Mouse (Mus musculus): Measurements from ENCODE around the gene Tuba1a. TPM values are rescaled to one million over a fixed set of nuclear protein-coding genes. Genes with fewer than 3 reads are reported as not detected.
"Not testable (repeated sequence)": the region's sequence is repeated elsewhere in the genome, so short reads cannot be mapped to it uniquely, and the experiment has no call there.

The Tuba1a gene
- polyA plus RNA-seq, 1 experiment from 2014 or later = 16,831 TPM

DNA sequence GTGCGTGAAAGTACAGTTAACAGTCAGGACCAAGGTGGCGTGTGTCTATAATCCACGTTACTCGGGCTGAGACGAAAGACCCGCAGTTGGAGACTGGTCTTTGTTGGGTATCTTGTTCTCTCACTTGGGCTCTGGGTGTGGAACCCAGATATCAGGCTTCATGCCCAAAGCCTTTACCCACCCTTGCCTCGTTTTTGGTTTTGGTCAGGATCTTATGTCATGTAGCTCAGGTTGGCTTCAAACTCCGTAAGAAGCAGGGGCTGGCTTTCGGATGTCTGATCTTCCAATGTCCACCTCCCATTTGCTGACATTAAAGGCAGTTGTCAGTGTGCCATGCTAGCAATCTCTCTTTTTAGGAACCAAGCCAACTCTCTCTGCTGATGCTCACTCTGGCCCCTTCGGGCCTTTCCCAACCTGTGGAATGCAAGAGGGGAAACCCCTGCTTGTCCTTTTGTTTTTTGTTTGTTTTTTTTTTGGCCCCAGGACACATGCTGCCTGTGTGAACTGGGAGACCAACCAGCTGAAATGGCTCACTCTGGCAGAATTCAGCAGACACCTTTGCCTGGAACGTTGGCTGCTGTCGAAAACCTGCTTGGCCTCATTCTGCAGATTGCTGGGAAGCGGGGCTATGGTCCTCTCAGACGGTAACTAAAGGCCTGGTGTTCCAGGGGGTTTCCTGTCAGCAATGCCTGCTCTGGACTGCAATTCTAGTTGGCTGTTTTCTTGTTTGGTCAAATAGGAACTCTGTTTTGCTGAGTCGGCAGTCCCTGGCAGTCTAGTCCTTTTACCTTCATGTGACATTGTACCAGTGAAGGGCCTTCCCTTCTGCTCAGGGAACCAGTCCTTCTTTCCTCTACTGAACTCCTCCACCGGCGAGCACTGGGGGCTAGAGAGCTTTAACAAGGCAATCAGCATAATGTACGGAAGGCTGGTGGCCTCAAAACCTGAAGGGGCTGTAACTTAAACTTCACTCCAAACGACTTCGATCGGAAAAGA is 23.6 kb upstream of the Tuba1a start:
- H3K27me3 ChIP-seq (replicated peaks; ENCODE audit: control insufficient read depth, insufficient read depth, low read length) = no peaks in the 10 kb centered on the region
- H3K27ac ChIP-seq (ENCODE audit: low read length) = peak overlapping the region; percentile 56
- H3K4me1 ChIP-seq (replicated peaks; ENCODE audit: control insufficient read depth, insufficient read depth, low read length) = peaks cover 28% of the 10 kb centered on the region
- peak overlapping the region; percentile 43 for H3K4me2 ChIP-seq (ENCODE audit: low read length)
- no peaks in the 10 kb centered on the region for H3K9me3 ChIP-seq (ENCODE audit: control insufficient read depth, low read length)
- peak overlapping the region; percentile 48 for H3K9ac ChIP-seq (replicated peaks; ENCODE audit: low read depth, low read length)
- H3K4me3 ChIP-seq (replicated peaks; ENCODE audit: low read length) = no peak overlapping the region
- 0 out of 2 replicates have a peak, but pooled peaks have one; percentile 41 for ATAC-seq
- H3K36me3 ChIP-seq (ENCODE audit: control insufficient read depth, insufficient read depth) = no peaks in the 10 kb centered on the region
- 51% methylated on average over 21 of the region's 21 CpGs for WGBS

DNA sequence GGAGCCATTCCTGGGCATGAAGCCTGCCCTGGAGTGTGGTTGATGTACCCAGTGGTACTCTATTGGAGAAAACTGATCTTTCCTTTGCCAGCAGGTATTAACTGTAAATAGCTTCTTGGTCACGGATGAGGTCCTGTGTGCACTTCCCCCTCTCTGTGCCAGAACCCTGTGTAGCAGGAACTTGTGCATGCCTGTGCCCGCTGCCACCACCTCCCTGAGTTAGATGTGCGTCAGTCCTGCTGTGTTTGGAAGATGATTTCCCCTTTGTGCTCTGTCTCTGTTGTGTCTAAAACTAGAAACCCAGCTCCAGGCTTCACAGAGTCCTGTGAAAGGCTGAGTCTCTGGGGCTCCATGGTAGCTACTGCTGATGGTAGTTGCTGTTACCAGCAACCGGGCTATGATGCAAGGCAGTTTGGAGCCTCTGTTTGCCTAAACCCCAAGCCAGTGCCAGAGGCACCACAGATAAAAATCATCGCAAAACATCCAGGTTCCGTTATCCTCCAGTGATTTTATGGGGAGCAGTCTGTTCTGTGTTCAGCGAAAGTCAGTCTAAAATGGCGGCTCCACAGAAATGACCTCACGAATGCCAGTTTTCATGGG is 19.6 kb upstream of the Tuba1a start:
- H3K9me3 ChIP-seq (ENCODE audit: control insufficient read depth, low read length) = no peaks in the 10 kb centered on the region
- no peak overlapping the region for H3K9ac ChIP-seq (replicated peaks; ENCODE audit: low read depth, low read length)

DNA sequence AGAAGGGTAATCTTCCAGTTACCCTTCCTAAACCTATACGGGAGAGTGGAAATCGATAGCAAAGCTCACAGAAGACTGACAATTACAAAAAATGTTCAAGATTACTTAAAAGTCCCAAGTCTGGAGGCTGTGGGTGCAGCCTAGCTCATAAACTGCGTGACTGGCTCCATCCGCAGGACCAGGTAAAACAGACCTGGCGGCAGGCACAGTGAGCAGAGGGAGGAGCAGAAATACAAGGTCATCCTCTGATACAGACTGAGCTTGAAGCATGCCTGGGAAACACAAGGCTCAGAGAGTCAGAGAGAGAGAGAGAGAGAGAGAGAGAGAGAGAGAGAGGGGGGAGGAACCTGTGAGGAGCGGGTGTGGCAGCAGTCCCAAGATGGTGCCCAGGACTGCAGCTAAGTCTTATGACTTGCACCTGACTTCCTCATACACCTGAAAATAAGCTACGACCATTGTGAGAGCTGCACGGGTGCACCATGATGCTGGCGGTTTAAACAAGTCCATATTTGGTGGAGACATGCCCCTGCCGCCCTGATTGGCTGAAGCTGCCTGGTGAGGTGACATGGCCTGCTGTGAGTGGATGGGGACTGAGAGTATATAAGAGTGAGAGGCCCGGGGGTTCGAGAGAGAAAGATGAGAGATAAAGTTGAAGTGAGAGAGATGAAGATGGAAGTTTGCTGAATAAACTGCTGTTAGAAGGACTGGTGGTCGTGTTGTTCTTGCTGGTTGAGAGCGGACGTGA is 18.2 kb upstream of the Tuba1a start:
- peak overlapping the region; percentile 57 for H3K9ac ChIP-seq (replicated peaks; ENCODE audit: low read depth, low read length)
- WGBS = 58% methylated on average over 15 of the region's 15 CpGs
- peak; percentile 43 for ATAC-seq
- not testable (repeated sequence) for H3K9me3 ChIP-seq (ENCODE audit: control insufficient read depth, low read length); H3K36me3 ChIP-seq (ENCODE audit: control insufficient read depth, insufficient read depth); H3K27me3 ChIP-seq (replicated peaks; ENCODE audit: control insufficient read depth, insufficient read depth, low read length)
- peak overlapping the region; percentile 99 for H3K27ac ChIP-seq (ENCODE audit: low read length)
- peak overlapping the region; percentile 61 for H3K4me2 ChIP-seq (ENCODE audit: low read length)
- H3K4me1 ChIP-seq (replicated peaks; ENCODE audit: control insufficient read depth, insufficient read depth, low read length) = peaks cover 43% of the 10 kb centered on the region
- peak overlapping the region; percentile 30 for H3K4me3 ChIP-seq (replicated peaks; ENCODE audit: low read length)

More for the DNA sequence above, 19.6 kb upstream of the Tuba1a start:
- Histone ChIP-seq H3K27me3 (replicated peaks; ENCODE audit: control insufficient read depth, insufficient read depth, low read length) (no peaks in the 10 kb centered on the region), H3K4me3 (replicated peaks; ENCODE audit: low read length) (no peak overlapping the region), H3K27ac (ENCODE audit: low read length) (peak overlapping the region; percentile 27), H3K4me1 (replicated peaks; ENCODE audit: control insufficient read depth, insufficient read depth, low read length) (peaks cover 55% of the 10 kb centered on the region), H3K4me2 (ENCODE audit: low read length) (no peak overlapping the region), H3K36me3 (ENCODE audit: control insufficient read depth, insufficient read depth) (no peaks in the 10 kb centered on the region)
- no peak for ATAC-seq
- 84% methylated on average over 9 of the region's 9 CpGs for WGBS

DNA sequence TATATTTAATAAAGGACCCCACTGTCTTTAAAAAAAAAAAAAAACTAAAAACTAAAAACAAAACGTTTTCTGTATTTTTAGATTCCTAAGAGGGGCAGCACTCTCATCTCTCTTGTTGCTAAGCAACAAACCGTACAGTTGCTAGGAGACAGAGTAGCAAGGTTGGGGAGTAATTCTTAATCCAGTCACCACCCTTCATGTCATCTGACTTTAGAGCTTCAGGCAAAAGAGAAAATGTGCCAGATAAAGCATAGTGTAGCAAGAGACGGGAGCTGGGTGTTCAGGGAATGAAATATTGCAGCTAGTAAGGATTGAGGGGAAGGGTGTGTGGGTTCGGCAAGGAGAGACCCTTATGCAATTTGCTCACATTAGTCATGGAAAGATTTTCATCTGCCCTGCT is 17.6 kb upstream of the Tuba1a start:
- ATAC-seq = peak; percentile 86
- peak overlapping the region; percentile 61 for H3K4me2 ChIP-seq (ENCODE audit: low read length)
- H3K4me1 ChIP-seq (replicated peaks; ENCODE audit: control insufficient read depth, insufficient read depth, low read length) = peaks cover 40% of the 10 kb centered on the region
- 5% methylated on average over 4 of the region's 4 CpGs for WGBS
- peak overlapping the region; percentile 57 for H3K9ac ChIP-seq (replicated peaks; ENCODE audit: low read depth, low read length)
- no peaks in the 10 kb centered on the region for H3K9me3 ChIP-seq (ENCODE audit: control insufficient read depth, low read length)
- H3K27ac ChIP-seq (ENCODE audit: low read length) = peak overlapping the region; percentile 99
- H3K4me3 ChIP-seq (replicated peaks; ENCODE audit: low read length) = peak overlapping the region; percentile 30
- H3K27me3 ChIP-seq (replicated peaks; ENCODE audit: control insufficient read depth, insufficient read depth, low read length) = no peaks in the 10 kb centered on the region
- no peaks in the 10 kb centered on the region for H3K36me3 ChIP-seq (ENCODE audit: control insufficient read depth, insufficient read depth)

- H3K9ac ChIP-seq (replicated peaks; ENCODE audit: low read depth, low read length) = peak overlapping the region; percentile 54
- H3K4me2 ChIP-seq (ENCODE audit: low read length) = peak overlapping the region; percentile 42
- ATAC-seq = no peak
- H3K36me3 ChIP-seq (ENCODE audit: control insufficient read depth, insufficient read depth) = no peaks in the 10 kb centered on the region
- H3K4me1 ChIP-seq (replicated peaks; ENCODE audit: control insufficient read depth, insufficient read depth, low read length) = peaks cover 40% of the 10 kb centered on the region
- peak overlapping the region; percentile 2; the same call in 1 of the 2 replicates for H3K4me3 ChIP-seq (replicated peaks; ENCODE audit: low read length)
- H3K27me3 ChIP-seq (replicated peaks; ENCODE audit: control insufficient read depth, insufficient read depth, low read length) = no peaks in the 10 kb centered on the region
- H3K27ac ChIP-seq (ENCODE audit: low read length) = peak overlapping the region; percentile 99
- 2% methylated on average over 16 of the region's 16 CpGs for WGBS
- H3K9me3 ChIP-seq (ENCODE audit: control insufficient read depth, low read length) = no peaks in the 10 kb centered on the region
Measured at GRCm38 (mm10) chr15:98969372-98970101, 16.0 kb upstream of the Tuba1a start.

- 2% methylated on average over 12 of the region's 12 CpGs for whole genome bisulfite sequencing
- H3K36me3 ChIP-seq (ENCODE audit: control insufficient read depth, insufficient read depth) = no peaks in the 10 kb centered on the region
- H3K9ac ChIP-seq (replicated peaks; ENCODE audit: low read depth, low read length) = peak overlapping the region; percentile 54
- H3K4me1 ChIP-seq (replicated peaks; ENCODE audit: control insufficient read depth, insufficient read depth, low read length) = peaks cover 40% of the 10 kb centered on the region
- peak overlapping the region; percentile 99 for H3K27ac ChIP-seq (ENCODE audit: low read length)
- 0 out of 2 replicates have a peak overlapping the region, but pooled peaks have one; percentile 1 for H3K4me3 ChIP-seq (replicated peaks; ENCODE audit: low read length)
- H3K9me3 ChIP-seq (ENCODE audit: control insufficient read depth, low read length) = 0 out of 2 replicates have a peak, but pooled peaks cover under 1% of the 10 kb centered on the region
- peak; percentile 51 for ATAC-seq
- no peaks in the 10 kb centered on the region for H3K27me3 ChIP-seq (replicated peaks; ENCODE audit: control insufficient read depth, insufficient read depth, low read length)
- peak overlapping the region; percentile 42 for H3K4me2 ChIP-seq (ENCODE audit: low read length)
Measured at GRCm38 (mm10) chr15:98968701-98969371, 15.3 kb upstream of the Tuba1a start.

DNA sequence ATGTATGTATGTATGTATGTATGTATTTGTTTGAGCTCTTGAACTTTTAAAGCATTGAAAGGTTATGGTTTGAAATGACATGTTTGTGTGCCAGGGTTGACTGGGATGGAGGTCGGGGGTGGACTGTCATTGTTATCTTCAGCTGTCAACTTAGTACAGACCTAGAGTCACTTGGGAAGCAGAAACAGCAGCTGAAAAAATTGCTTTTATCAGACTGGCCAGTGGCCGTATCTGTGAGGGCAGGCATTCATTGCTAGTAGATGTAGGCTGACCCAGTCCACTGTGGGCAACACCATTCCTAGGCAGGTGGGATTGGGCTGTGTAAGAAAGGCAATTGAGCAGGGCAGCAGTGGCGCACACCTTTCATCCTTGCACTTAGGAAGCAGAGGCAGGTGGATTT is 6.0 kb upstream of the Tuba1a start:
- Histone ChIP-seq H3K9me3 (ENCODE audit: control insufficient read depth, low read length) (0 out of 2 replicates have a peak, but pooled peaks cover 3% of the 10 kb centered on the region), H3K27ac (ENCODE audit: low read length) (no peak overlapping the region), H3K4me2 (ENCODE audit: low read length) (no peak overlapping the region), H3K36me3 (ENCODE audit: control insufficient read depth, insufficient read depth) (no peaks in the 10 kb centered on the region), H3K4me1 (replicated peaks; ENCODE audit: control insufficient read depth, insufficient read depth, low read length) (peaks cover 8% of the 10 kb centered on the region), H3K9ac (replicated peaks; ENCODE audit: low read depth, low read length) (no peak overlapping the region), H3K4me3 (replicated peaks; ENCODE audit: low read length) (no peak overlapping the region), H3K27me3 (replicated peaks; ENCODE audit: control insufficient read depth, insufficient read depth, low read length) (no peaks in the 10 kb centered on the region)
- ATAC-seq = no peak
- WGBS = 88% methylated on average over 3 of the region's 3 CpGs

DNA sequence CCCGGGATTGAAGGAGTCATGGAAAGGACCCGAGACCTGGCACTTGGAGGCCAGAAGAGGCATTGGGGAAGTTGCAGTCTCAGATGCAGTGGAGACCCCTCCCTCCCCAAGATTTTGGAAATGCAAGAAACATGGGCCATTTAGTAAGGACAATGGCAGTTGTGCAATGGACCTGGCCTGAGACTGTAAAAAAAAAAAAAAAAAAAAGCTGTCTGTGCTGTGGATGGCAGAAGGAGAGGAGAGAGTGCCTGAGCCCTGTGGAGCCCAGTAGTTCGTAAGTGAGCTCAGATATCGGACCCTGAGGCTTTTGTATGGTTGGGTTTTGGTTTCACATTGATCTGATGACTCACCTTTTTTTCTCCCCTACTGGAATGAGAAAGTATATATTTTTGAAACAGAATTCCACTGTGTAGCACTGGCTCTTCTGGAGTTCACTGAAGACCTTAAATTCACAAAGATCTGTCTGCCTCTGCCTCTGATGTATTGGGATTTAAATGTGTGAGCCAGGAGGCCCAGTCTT is 5.5 kb upstream of the Tuba1a start:
- Histone ChIP-seq H3K4me3 (replicated peaks; ENCODE audit: low read length) (no peak overlapping the region), H3K4me2 (ENCODE audit: low read length) (no peak overlapping the region), H3K4me1 (replicated peaks; ENCODE audit: control insufficient read depth, insufficient read depth, low read length) (peaks cover 8% of the 10 kb centered on the region), H3K36me3 (ENCODE audit: control insufficient read depth, insufficient read depth) (no peaks in the 10 kb centered on the region), H3K27ac (ENCODE audit: low read length) (no peak overlapping the region), H3K9me3 (ENCODE audit: control insufficient read depth, low read length) (0 out of 2 replicates have a peak, but pooled peaks cover 3% of the 10 kb centered on the region), H3K9ac (replicated peaks; ENCODE audit: low read depth, low read length) (no peak overlapping the region), H3K27me3 (replicated peaks; ENCODE audit: control insufficient read depth, insufficient read depth, low read length) (no peaks in the 10 kb centered on the region)
- 89% methylated on average over 4 of the region's 4 CpGs for WGBS
- no peak for ATAC-seq

Measured in forebrain, embryonic 16.5 days (tissue).